Mouse (Mus musculus) hindlimb bud, embryonic 11.5 days (tissue): ENCODE data around the gene Maml1.

Experiments
- DNase-seq: peaks from one replicate; pipeline ENCODE4 v3.0.0-alpha.2; 2012; ENCODE audit warnings: low read depth, low spot score; ENCODE audit errors: extremely low spot score

The Maml1 gene

GRCm38 (mm10) chr11:50243926-50244325 is 48.2 kb downstream of the Maml1 start:
- no peak for DNase-seq

- DNase-seq, result no peak
Observed at GRCm38 (mm10) chr11:50240235-50240911, 51.7 kb downstream of the Maml1 start.

- DNase-seq, result no peak
Observed at GRCm38 (mm10) chr11:50238821-50239791, 53.0 kb downstream of the Maml1 start.

- DNase-seq, result no peak
Observed at GRCm38 (mm10) chr11:50238324-50238723, 53.8 kb downstream of the Maml1 start, which contains the start of gene Ltc4s. Ltc4s (minus strand) TSS chr11:50238616.

GRCm38 (mm10) chr11:50236937-50237835 is 54.9 kb downstream of the Maml1 start:
- no peak for DNase-seq

- DNase-seq, result no peak
Observed at GRCm38 (mm10) chr11:50236540-50236936, 55.6 kb downstream of the Maml1 start.

GRCm38 (mm10) chr11:50234606-50235005 is 57.5 kb downstream of the Maml1 start:
- DNase-seq, result no peak

- no peak for DNase-seq
Observed at GRCm38 (mm10) chr11:50233993-50234392, 58.1 kb downstream of the Maml1 start.

- DNase-seq, result no peak
Observed at GRCm38 (mm10) chr11:50233022-50233421, 59.1 kb downstream of the Maml1 start.

GRCm38 (mm10) chr11:50231411-50231810 is 60.7 kb downstream of the Maml1 start:
- no peak for DNase-seq

- DNase-seq, result no peak
Observed at GRCm38 (mm10) chr11:50230481-50231304, 61.4 kb downstream of the Maml1 start.

- no peak for DNase-seq
Observed at GRCm38 (mm10) chr11:50229252-50229910, 62.7 kb downstream of the Maml1 start.

- DNase-seq, result no peak
Observed at GRCm38 (mm10) chr11:50228772-50229171, 63.3 kb downstream of the Maml1 start.

- no peak for DNase-seq
Observed at GRCm38 (mm10) chr11:50227736-50228135, 64.4 kb downstream of the Maml1 start.

GRCm38 (mm10) chr11:50227226-50227625 is 64.9 kb downstream of the Maml1 start:
- no peak for DNase-seq

GRCm38 (mm10) chr11:50226406-50226805 is 65.7 kb downstream of the Maml1 start:
- DNase-seq, result no peak

- DNase-seq, result no peak
Observed at GRCm38 (mm10) chr11:50225611-50226378, 66.3 kb downstream of the Maml1 start.

GRCm38 (mm10) chr11:50224671-50225530 is 67.2 kb downstream of the Maml1 start:
- DNase-seq, result no peak
